Mouse (Mus musculus) brain, embryonic 14.5 days (tissue): Measurements from ENCODE around the gene Evi5l. TPM values are rescaled to one million over a fixed set of nuclear protein-coding genes. Genes with fewer than 3 reads are reported as not detected.

Experiments used
- DNase-seq: peaks from one replicate; pipeline ENCODE4 v3.0.0-alpha.2; 2011; ENCODE audit warnings: low read depth
- CTCF ChIP-seq: fragments of 200-500 bp; IDR thresholded peaks from 2 replicates; pipeline ENCODE4 v1.5.1; 2012; ENCODE audit warnings: inconsistent platforms, mild to moderate bottlenecking, moderate library complexity, borderline replicate concordance; ENCODE audit not compliant: insufficient read depth, insufficient read length; ENCODE audit errors: extremely low read depth
- POLR2A ChIP-seq: fragments of 200-500 bp; IDR thresholded peaks from 2 replicates; pipeline ENCODE4 v1.6.1; 2012; ENCODE audit warnings: mild to moderate bottlenecking, inconsistent platforms, borderline replicate concordance; ENCODE audit not compliant: poor library complexity, insufficient read depth, insufficient read length, severe bottlenecking; ENCODE audit errors: extremely low read depth
- polyA plus RNA-seq: library from polyadenylated mRNA; depleted of rRNA; stranded (reverse); fragments of >200 nt; gene quantifications from 2 replicates; pipeline ENCODE4 v1.2.3, GENCODE M21; 2012

Evi5l gene
- polyA plus RNA-seq, 1 experiment, result 107 TPM

GRCm38 (mm10) chr8:4188605-4189004 is 22.2 kb downstream of the Evi5l start:
- DNase-seq, result no peak
- TF ChIP-seq CTCF, result no peak
- TF ChIP-seq POLR2A, result no peak

- DNase-seq, result no peak
- TF ChIP-seq POLR2A, result no peak
- TF ChIP-seq CTCF, result no peak
Observed at GRCm38 (mm10) chr8:4189031-4189722, 22.8 kb downstream of the Evi5l start.

DNA sequence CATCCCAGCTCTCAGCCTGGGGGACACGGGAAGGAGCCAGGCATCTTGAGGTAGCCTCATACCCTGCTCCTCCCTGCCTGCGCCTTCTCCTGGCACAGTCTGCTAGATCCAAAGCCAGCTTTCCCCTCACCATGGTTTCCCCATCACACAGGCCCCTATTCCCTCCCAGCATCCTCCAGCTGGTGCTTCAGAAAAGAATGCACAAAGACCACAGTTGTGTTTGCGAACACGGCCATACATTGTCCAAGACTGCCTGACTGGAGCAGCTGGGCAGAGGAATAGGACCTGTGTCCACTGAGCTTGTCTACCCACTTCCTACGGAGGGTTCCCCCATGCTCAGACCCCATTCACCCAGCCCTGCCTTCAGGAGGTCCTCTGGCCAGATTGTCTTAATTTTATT is 25.9 kb downstream of the Evi5l start:
- TF ChIP-seq CTCF (no peak), POLR2A (no peak)
- DNase-seq, result peak; percentile 78

- peak; percentile 90 for DNase-seq
- no peak for TF ChIP-seq POLR2A
- TF ChIP-seq CTCF, result peak; percentile 93
Observed at GRCm38 (mm10) chr8:4192807-4193587, 26.6 kb downstream of the Evi5l start.

GRCm38 (mm10) chr8:4193588-4193894 is 27.2 kb downstream of the Evi5l start:
- DNase-seq, result no peak
- TF ChIP-seq POLR2A (no peak), CTCF (no peak)

DNA sequence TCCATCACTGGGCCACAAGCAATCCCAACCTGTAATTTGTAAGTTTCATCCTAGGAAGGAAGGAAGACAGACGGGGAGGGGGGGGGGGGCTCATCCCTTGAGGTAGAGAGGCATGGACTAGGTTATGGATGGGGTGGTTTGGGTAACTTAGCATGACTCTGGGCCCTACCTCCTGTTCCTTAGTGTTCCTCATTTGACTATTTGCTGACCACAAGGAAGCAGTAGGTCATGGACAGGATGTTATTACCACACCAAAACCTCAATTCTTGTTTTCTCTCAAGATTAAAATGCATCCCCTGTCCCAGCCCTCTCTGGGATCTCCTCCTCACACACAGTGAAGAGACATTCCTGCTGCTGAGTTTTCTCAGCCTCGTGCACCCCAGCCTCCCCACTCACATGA is 35.0 kb downstream of the Evi5l start:
- TF ChIP-seq POLR2A (no peak), CTCF (no peak)
- no peak for DNase-seq

DNA sequence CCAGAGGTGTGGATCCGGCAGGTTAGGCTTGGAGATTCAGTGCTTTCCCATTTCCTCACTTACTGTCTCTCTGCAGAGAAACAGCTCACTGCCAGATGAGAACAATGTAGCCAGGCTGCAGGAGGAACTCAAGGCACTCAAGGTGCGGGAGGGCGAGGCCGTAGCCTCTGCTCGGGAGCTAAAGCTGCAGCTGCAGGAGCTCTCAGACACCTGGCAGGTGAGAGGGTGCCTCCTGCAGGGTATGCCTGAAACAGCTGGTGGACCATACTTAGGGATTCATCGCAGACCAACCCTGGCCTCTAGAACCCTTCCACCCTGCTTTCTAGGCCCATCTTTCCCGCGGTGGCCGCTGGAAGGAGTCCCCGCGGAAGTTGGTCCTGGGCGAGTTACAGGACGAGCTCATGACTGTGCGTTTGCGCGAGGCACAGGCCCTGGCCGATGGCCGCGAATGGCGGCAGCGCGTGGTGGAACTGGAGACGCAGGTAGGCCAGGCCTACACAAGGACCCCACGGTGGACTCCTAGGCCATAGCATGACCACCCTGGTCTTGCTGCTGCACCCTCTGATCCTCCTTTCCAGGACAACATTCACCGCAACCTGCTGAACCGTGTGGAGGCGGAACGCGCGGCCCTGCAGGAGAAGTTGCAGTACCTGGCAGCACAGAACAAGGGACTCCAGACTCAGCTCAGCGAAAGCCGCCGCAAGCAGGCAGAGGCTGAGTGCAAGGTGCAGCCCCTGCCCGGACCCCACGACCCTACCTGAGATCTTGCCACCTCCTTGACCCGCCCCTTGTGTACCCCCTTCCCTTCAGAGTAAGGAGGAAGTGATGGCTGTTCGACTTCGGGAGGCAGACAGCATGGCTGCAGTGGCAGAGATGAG is 39.1 kb downstream of the Evi5l start:
- DNase-seq, result no peak
- TF ChIP-seq POLR2A (no peak), CTCF (no peak)

DNA sequence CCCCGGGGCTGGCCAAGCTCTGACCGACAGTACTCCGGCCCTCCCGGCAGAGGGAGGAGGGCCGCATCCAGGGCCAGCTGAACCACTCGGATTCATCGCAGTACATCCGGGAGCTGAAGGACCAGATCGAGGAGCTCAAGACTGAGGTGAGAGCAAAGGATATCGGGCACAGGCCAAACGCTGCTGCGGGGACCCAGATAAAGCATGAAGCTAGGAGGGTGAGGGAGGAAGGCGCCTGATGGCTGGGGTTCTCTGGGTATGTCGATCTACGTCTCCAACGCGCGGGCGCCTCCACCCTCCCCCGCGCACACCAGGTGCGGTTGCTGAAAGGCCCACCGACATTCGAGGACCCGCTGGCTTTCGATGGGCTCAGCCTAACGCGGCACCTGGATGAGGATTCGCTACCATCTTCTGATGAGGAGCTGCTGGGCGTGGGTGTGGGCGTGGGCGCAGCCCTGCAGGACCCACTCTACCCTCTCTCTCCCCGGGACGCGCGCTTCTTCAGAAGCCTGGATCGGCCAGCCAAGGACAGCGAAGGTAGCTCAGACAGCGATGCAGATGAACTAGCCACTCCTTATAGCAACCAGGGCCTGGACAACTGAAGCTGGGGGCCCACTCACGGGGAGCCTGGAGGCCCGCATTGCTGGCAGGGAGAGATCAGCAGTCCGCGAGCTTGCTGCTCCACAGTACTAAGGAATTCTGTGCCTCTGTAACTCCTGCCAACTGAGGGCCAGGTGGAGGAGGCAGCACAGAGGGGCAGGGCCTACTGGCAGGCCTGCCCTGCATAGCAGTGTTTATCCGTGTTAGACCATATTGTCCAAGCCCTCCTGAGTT is 40.0 kb downstream of the Evi5l start:
- DNase-seq, result peak; percentile 48
- no peak for TF ChIP-seq CTCF
- no peak for TF ChIP-seq POLR2A

DNA sequence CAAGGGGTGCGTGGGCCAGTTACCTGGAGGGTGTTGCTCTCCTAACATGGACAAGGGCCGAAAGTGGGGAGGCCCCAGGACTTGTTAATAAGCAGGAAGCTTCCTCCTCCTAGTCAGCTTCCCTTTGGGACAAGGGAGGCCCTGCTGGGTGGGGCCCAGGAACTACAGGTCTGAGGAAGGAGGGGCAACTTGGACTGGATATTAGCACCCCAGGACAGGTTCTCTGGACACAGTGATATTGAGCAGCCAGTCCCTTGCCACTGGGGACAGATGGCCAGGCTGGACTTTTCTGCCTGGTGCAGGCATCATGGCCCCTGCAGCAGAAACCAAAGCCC is 40.6 kb downstream of the Evi5l start:
- DNase-seq, result no peak
- TF ChIP-seq CTCF, result no peak
- no peak for TF ChIP-seq POLR2A

DNA sequence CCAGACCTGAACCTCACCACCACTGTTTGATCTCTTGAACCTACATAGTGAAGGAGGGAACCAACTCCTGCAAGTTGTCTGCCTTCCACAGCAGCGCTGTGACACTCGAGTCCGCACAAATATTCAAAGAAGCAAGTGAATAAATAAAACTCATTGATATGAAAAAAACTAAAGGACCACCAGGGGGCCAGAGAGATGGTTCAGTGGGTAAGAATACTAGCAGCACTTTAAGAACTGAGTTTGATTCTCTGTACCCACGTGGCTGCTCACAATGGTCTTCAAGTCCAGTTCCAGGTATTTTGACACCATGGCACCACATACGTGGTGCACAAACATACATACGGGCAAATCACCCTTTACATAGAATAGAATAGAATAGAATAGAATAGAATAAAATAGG is 44.7 kb downstream of the Evi5l start:
- no peak for DNase-seq
- TF ChIP-seq CTCF (0 out of 2 replicates have a peak, but pooled peaks have one; percentile 1), POLR2A (no peak)

DNA sequence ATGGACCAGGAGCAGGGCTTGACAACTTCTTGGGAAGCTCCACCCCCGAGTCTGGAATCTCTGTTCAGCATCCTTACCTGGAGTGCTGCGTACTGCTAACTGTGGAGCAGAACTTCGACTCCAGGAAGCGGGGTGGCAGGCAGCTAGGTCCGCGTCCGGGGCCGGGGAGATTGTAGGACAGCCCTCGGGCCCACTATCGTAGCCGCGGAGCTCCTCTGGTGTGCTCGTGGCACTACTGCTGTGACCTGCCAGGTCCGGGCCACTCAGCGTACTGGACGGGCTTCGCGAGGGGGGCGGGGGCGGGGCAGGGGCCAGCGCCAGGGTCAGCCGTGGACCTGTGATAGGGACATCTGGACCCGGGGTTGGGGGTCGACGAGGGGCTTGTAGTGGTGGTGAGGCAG is 46.4 kb downstream of the Evi5l start:
- DNase-seq, result peak; percentile 43
- no peak for TF ChIP-seq POLR2A
- TF ChIP-seq CTCF, result no peak
